8 mouse cellular contexts compared by ENCODE assay signal in the genomic region with DNA sequence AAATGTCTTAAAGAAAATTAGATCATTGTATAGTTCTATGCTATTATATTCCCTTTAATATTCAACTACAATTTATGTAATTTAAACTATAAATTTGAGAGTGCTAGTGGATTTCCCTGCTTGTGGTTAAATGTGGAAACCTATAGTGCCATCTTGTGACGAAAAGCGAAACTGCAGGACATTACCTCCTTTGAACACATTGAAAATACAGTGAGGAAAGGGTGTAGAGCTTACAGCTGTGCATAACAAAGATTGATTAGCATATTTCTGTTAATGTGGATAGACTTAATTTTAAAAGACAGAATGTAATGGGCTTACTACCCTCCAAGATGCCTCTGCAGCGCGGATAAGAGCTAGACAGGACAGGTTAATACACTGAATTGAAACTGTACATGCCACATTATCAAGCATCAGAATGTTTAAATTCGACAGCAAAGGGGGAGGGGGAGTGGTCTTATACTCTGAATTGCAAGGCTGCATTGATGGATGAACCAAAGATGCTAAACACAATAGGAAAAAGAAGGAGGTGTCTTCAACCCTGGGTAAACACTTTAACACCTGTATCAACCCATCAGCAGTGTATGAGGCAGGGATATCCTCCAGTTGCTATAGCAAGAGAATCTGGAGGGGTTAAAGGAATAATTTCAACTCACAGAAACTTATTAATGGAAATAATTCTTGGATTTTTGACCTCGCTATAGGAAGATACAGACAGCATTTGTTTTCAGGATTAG.
DNase-seq lines count a peak whose midpoint lies in the region; ATAC-seq and TF ChIP-seq lines count a peak whose summit lies in the region.

No protein-coding gene starts in this region.

- no peaks in the 10 kb centered on the region; the same call in 1 of the 2 replicates for H3K9me3 ChIP-seq in E14TG2a.4 (ENCODE audit: low read length)
- H3K9me3 ChIP-seq in forebrain, embryonic 14.5 days (replicated peaks; ENCODE audit: control insufficient read depth, low read length): no peaks in the 10 kb centered on the region

- no peak overlapping the region for H3K9ac ChIP-seq in forebrain, embryonic 14.5 days (ENCODE audit: low read length)

- H3K4me2 ChIP-seq in forebrain, embryonic 14.5 days (ENCODE audit: low read length): no peak overlapping the region

- intact Hi-C loops in left cerebral cortex, postnatal 25 days (cut with DNase I): loop anchor here (5.0 to 10.0 kb wide), 4 partner anchors 98 to 640 kb away; no protein-coding TSS in a partner anchor

- ATAC-seq in cerebellum, adult (ENCODE audit: insufficient number of reproducible peaks, low FRiP score, low TSS enrichment): peak; percentile 32; the same call in 1 of the 2 replicates
- peak; percentile 82 for ATAC-seq in forebrain, embryonic 14.5 days

- H3K4me3 ChIP-seq in E14TG2a.4 (replicated peaks; ENCODE audit: low read length): no peak overlapping the region
- no peak overlapping the region for H3K4me3 ChIP-seq in forebrain, embryonic 14.5 days (ENCODE audit: low read depth, low read length)

- peak; percentile 83 for DNase-seq in 3T3-L1 (ENCODE audit: low read depth, low spot score)
- peak; percentile 90 for DNase-seq in forebrain, embryonic 14.5 days (ENCODE audit: low spot score)
- peak; percentile 56 for DNase-seq in kidney, adult 18-20 months
- peak; percentile 80 to 87 for DNase-seq in left cerebral cortex, postnatal 25 days (ENCODE audit: low spot score in 2 of 2)
- DNase-seq in natural killer cell, adult 2 months (ENCODE audit: low spot score in 2 of 2): peak; percentile 2 to 32
- peak; percentile 46 for DNase-seq in thymus, postnatal 25 days

- no peaks in the 10 kb centered on the region for H3K27me3 ChIP-seq in E14TG2a.4 (ENCODE audit: insufficient read depth, low read length)
- H3K27me3 ChIP-seq in forebrain, embryonic 14.5 days (replicated peaks; ENCODE audit: control insufficient read depth, insufficient read depth, low read length): no peaks in the 10 kb centered on the region

- TF ChIP-seq CTCF in E14TG2a.4 (conservative IDR thresholded peaks at IDR 0.05; ENCODE audit: low read length): peak; percentile 72

- H3K4me1 ChIP-seq in E14TG2a.4 (replicated peaks; ENCODE audit: low read depth, low read length): no peaks in the 10 kb centered on the region
- no peaks in the 10 kb centered on the region for H3K4me1 ChIP-seq in forebrain, embryonic 14.5 days (ENCODE audit: control insufficient read depth, insufficient read depth, low read length)

- no peak overlapping the region for H3K27ac ChIP-seq in forebrain, embryonic 14.5 days (ENCODE audit: low read depth, low read length)

- WGBS in forebrain, embryonic 14.5 days: 25% methylated on average over 6 of the region's 6 CpGs

- H3K36me3 ChIP-seq in E14TG2a.4 (ENCODE audit: insufficient read depth, low read length): no peaks in the 10 kb centered on the region
- H3K36me3 ChIP-seq in forebrain, embryonic 14.5 days (ENCODE audit: control insufficient read depth, insufficient read depth, low read length): no peaks in the 10 kb centered on the region

Comparison
In these comparisons a context has a peak if more than half of its experiments do, and no peak if none do; other contexts are left out.
1. DNase-seq: peak in every context shown above with its lines; median percentile 90 in forebrain, embryonic 14.5 days; 84 in left cerebral cortex, postnatal 25 days; 83 in 3T3-L1; 56 in kidney, adult 18-20 months; 46 in thymus, postnatal 25 days; 17 in natural killer cell, adult 2 months.